Mouse (Mus musculus) kidney, adult 2 months (tissue): ENCODE results near the gene Pink1.

Experiments used
- CTCF ChIP-seq: fragments of 200-500 bp; conservative IDR thresholded peaks from 2 replicates; pipeline ENCODE4 v1.5.1; 2011; ENCODE audit warnings: low read depth, mild to moderate bottlenecking, control low read depth, low read length, moderate library complexity, mixed read lengths; ENCODE audit not compliant: insufficient read depth, insufficient read length
- POLR2A ChIP-seq: fragments of 200-500 bp; IDR thresholded peaks from one replicate; pipeline ENCODE4 v1.6.1; 2011; ENCODE audit warnings: low read depth, low read length, control low read depth

GRCm38 (mm10) chr4:138304340-138305104 is 21.6 kb downstream of the Pink1 start, which contains the start of gene Ddost:
- no peak for TF ChIP-seq CTCF
- TF ChIP-seq POLR2A = no peak
